Mouse (Mus musculus) R1 (cell line): ENCODE results near the gene Ppargc1a.

Experiments used
- DNase-seq: peaks from one replicate; pipeline ENCODE4 v3.0.0-alpha.2; 2018; ENCODE audit warnings: low read depth, low spot score

Gene Ppargc1a

GRCm38 (mm10) chr5:51415456-51415855 is 152.1 kb downstream of the Ppargc1a start:
- no peak for DNase-seq

- DNase-seq, result peak; percentile 1
These were observed 155.0 kb downstream of the Ppargc1a start for GRCm38 (mm10) chr5:51412303-51413117.

DNA sequence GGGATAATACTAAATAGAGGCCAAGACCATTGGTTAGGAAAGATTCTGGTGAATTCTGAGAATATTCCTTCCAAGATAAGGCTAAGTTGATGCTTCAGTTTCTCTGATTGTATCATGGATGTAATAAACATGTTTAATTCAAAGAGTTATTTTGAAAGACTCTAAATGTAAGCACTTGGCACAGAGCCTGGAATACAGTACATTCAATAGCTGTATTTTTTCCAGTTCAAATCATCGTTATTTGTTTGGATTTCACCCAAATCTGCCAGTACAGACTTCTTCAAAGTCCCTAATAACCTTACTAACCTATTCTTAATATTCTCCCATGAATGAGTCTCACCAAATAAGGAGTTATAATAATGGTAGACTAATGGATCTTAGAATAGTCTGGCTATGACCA is 157.5 kb downstream of the Ppargc1a start:
- no peak for DNase-seq

GRCm38 (mm10) chr5:51406406-51406805 is 161.1 kb downstream of the Ppargc1a start:
- no peak for DNase-seq
